Mouse (Mus musculus): ENCODE measurements at regions not wholly inside any gene's neighbourhood (a gene's known extent, or its start where the extent isn't known, plus 50 kb on each side); places are given as distances from the start of the nearest gene placed in this dataset.

DNA sequence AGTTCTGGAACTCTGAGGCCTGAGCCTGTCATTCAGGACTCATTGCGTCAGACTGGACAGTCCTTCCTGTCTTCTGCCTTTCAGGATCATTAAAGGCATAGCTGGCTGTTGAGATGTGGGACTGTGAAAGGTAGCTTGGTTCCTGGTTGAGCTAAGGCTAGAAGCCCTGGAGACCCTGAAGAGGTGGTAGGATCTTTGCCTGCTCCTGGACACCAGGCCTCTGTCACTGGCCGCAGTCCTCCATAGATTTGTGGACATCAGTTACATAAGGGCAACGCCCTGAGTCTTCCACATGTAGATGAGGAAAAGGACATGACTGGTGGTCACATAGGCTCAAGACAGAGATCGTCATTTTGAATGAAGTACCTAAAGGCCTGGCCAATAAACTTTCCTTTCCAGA is 127.9 kb downstream of the Opa1 start:
- Histone ChIP-seq H3K4me1 (no peaks in the 10 kb centered on the region), H3K27ac (no peak overlapping the region), H3K36me3 (replicated peaks) (no peaks in the 10 kb centered on the region), H3K4me3 (no peak overlapping the region), H3K27me3 (replicated peaks) (peaks cover 25% of the 10 kb centered on the region), H3K9ac (no peak overlapping the region), H3K4me2 (no peak overlapping the region), H3K9me3 (no peaks in the 10 kb centered on the region)
- ATAC-seq (replicated peaks): no peak
- 94% methylated on average over 4 of the region's 4 CpGs for WGBS

DNA sequence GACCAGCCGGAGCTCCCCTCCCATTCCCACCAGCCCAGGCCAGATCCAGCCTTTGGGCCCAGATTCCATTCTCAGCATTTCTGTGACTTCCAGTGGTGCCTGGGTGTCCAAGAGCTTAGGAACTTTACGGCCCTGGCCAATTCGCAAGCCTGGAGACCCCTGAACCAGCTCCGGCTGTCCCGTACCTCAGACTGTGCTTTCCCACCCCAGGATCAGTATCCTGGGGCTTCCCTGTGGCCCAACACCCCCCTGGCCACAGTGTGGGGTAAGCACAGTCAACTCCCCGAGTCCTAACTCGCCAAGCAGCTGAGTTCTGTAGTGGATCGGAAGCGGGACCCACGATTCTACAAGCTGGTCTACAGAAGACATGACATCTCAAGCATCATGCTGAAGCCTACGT is 128.5 kb downstream of the Opa1 start:
- H3K27me3 ChIP-seq (replicated peaks): peaks cover 32% of the 10 kb centered on the region
- no peaks in the 10 kb centered on the region for H3K4me1 ChIP-seq
- no peak overlapping the region for H3K4me3 ChIP-seq
- no peaks in the 10 kb centered on the region for H3K36me3 ChIP-seq (replicated peaks)
- H3K27ac ChIP-seq: no peak overlapping the region
- no peaks in the 10 kb centered on the region for H3K9me3 ChIP-seq
- WGBS: 96% methylated on average over 11 of the region's 11 CpGs
- no peak overlapping the region for H3K9ac ChIP-seq
- no peak overlapping the region for H3K4me2 ChIP-seq
- no peak for ATAC-seq (replicated peaks)

DNA sequence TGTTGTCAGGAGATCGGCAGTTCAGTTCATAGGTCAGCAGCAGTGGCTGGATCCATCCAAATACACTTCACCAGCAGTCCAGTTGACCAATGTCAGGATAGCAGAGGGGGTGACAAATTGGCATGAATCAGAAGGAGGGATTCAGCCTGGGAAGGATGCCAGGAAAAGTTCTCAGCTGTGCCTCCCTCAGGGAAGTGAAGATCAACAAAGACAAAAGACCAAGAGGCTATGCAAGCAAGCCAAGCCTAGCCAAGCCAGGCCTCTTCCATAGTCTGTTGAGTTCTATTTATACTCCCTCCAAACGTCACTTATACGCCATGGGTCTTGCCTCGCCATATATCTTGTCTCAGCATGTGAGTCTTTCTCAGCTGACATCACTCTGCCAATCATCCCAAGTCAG is 129.9 kb downstream of the Opa1 start:
- Histone ChIP-seq H3K27me3 (replicated peaks) (peaks cover 39% of the 10 kb centered on the region), H3K36me3 (replicated peaks) (no peaks in the 10 kb centered on the region), H3K4me2 (no peak overlapping the region), H3K27ac (no peak overlapping the region), H3K9me3 (no peaks in the 10 kb centered on the region), H3K4me1 (no peaks in the 10 kb centered on the region), H3K4me3 (no peak overlapping the region), H3K9ac (no peak overlapping the region)
- no peak for ATAC-seq (replicated peaks)
- WGBS: 83% methylated on average over 4 of the region's 4 CpGs

DNA sequence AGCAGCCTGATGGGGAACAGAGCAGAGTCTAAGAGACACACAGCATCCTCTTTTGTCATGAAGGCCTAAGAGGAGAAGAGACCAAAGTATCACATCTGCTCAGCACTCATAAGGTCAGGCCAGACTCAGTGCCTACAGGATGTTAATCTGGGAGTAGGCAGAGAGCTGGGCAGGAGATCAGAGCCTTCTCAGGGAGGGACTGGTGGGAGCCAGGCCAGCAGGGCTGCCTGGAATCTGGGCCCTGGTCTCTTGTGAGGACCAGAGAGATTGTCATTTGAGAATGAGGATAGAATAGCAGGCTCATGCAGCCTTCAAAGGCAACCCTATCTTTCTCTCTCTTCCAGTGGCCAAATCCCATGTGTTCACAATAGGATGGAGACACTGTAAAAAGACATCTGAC is 132.3 kb downstream of the Opa1 start:
- Histone ChIP-seq H3K27ac (no peak overlapping the region), H3K4me3 (no peak overlapping the region), H3K27me3 (replicated peaks) (peaks cover 42% of the 10 kb centered on the region)

DNA sequence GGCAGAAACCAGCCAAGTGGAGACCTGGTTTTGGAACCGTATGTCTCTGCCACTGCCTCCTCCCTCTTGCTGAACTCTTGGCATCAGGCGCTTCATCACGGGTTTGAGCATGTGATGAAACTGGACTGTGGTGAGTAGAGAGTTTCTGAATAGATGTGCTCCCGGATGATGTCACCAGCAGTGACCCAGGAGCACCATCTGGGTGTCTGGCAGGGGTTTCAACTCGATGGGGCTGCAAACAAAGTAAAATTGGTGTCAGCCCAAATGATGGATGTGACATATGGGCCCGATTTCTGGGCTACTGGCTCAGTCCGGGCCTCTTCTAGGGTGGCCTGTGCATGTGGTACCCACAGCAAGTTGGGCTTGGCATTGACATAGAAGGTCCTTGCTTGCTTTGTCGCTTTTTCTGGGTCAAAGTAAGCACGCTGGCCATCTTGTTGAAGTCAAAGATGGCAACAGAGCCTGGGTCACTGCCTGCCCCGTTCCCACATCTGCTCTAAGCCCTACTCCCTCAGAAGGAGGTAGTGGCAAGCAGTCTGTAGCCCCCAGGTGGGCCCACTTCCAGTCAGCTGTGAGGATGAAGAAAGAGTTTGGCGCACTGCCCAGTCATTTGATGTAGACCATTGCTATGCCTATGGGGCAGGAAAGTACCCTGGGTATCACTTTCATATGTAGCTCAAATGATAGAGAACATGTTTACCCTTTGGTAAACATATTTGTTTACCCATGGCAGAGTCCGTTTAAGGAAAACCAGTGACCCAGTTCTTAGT is 133.0 kb downstream of the Opa1 start:
- Histone ChIP-seq H3K27ac (no peak overlapping the region), H3K36me3 (replicated peaks) (no peaks in the 10 kb centered on the region), H3K4me2 (no peak overlapping the region), H3K4me3 (no peak overlapping the region), H3K4me1 (no peaks in the 10 kb centered on the region), H3K9ac (no peak overlapping the region), H3K27me3 (replicated peaks) (peaks cover 47% of the 10 kb centered on the region), H3K9me3 (no peaks in the 10 kb centered on the region)
- WGBS: 84% methylated on average over 12 of the region's 12 CpGs
- ATAC-seq (replicated peaks): no peak

More for the DNA sequence above, 132.3 kb downstream of the Opa1 start:
- Histone ChIP-seq H3K4me1 (no peaks in the 10 kb centered on the region), H3K9ac (no peak overlapping the region), H3K4me2 (no peak overlapping the region), H3K36me3 (replicated peaks) (no peaks in the 10 kb centered on the region), H3K9me3 (no peaks in the 10 kb centered on the region)
- no peak for ATAC-seq (replicated peaks)

DNA sequence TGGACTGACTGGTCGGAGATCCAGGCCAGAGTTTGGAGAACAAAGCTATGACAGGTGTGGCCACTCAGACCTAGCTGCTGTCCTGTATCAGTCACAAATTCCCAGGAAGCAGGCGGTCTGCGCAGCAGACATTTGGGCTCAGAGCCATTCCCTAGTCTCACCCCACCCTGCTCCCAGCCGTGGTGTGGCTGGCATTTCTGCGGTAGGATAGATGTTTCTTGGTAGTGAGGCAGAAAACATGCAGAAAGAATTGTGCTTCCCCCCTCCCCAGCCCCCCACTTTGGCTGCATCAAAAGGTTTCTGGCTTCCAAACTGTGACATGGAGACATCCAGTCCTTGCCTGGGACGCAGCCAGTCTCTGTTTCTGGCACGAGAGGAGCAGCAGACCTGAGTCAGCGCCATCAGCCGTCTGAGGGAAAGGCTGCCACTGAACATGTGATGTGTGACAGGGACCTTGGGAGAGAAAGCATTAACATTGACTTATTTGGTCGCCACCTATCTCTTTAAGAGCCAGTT is 135.5 kb downstream of the Opa1 start:
- WGBS: 68% methylated on average over 10 of the region's 10 CpGs
- Histone ChIP-seq H3K27ac (no peak overlapping the region), H3K9ac (no peak overlapping the region), H3K9me3 (no peaks in the 10 kb centered on the region), H3K4me1 (peaks cover 3% of the 10 kb centered on the region; the same call in 1 of the 2 replicates), H3K4me3 (no peak overlapping the region), H3K4me2 (no peak overlapping the region), H3K36me3 (replicated peaks) (no peaks in the 10 kb centered on the region), H3K27me3 (replicated peaks) (peaks cover 61% of the 10 kb centered on the region)
- ATAC-seq (replicated peaks): no peak

DNA sequence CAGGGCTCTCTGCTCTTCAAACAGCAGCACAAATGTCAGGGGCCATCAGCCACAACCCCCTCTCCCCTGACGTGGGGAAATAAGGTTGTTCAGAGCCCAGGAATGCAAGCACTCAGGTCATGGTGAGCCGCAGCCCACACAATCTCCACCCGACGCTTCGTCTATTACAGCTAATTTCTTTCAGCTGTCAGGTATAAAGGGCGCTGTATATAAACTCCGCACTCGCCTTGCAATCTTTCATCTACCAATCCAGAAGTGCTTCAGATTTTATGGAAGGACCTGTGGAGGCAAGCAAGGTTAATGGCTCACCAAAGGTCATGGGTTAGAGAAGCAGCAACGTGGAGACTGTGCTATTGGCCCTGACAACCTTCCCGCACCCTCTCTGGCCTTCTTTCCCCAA is 139.8 kb downstream of the Opa1 start:
- peaks cover 72% of the 10 kb centered on the region for H3K27me3 ChIP-seq (replicated peaks)
- ATAC-seq (replicated peaks): no peak
- WGBS: 69% methylated on average over 10 of the region's 10 CpGs

DNA sequence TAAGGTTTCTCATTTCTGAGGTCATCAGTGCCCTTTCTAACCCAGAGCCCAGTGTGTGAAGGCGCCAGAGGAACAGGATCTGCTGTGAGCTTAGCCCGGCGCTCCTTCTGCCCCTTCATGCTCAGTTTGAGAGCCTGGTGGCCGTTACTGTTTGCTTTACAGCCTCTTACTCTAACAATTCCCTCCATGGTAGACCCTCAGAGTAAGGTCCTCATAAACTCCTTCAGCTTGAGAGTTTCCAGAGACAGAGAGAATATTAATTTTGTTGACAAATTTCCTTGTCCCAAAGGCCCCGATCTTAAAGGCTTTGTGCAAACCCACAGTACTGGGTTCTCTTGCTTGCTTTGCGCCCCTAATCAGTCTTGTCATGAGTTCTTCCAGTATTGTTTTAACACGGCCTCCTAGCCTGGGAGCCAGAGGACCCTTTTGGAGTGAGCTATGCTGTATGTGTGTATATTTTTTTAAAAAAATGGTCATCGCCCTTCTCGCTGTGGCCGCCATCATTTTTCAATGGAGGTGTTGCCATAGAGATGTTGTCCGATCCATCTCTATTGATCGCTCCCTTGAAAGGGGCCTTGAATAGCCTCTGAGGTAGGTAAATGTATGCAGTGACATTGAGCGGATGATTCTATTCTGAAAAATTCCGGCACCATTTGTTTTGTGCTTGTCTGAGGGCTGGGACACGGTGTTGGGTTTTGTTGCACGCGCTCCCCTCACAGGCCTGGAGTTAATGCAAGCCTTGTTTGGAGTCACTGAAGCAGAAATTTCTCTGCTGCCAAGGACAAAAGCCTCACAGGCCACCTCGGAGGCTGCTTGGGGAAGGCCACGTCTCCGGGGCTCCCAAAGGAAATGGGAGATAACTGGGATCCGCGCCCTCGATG is 140.7 kb downstream of the Opa1 start:
- no peaks in the 10 kb centered on the region for H3K9me3 ChIP-seq
- H3K9ac ChIP-seq: no peak overlapping the region
- peak; percentile 70 for ATAC-seq (replicated peaks)
- peaks cover 72% of the 10 kb centered on the region for H3K27me3 ChIP-seq (replicated peaks)
- no peak overlapping the region for H3K4me3 ChIP-seq
- peak overlapping the region; percentile 15; the same call in 1 of the 2 replicates for H3K4me2 ChIP-seq
- no peak overlapping the region for H3K27ac ChIP-seq
- H3K36me3 ChIP-seq (replicated peaks): no peaks in the 10 kb centered on the region
- 21% methylated on average over 23 of the region's 23 CpGs for WGBS
- peaks cover 11% of the 10 kb centered on the region for H3K4me1 ChIP-seq

More for the DNA sequence above, 139.8 kb downstream of the Opa1 start:
- no peaks in the 10 kb centered on the region for H3K9me3 ChIP-seq
- no peak overlapping the region for H3K9ac ChIP-seq
- peaks cover 11% of the 10 kb centered on the region for H3K4me1 ChIP-seq
- no peak overlapping the region for H3K4me2 ChIP-seq
- no peak overlapping the region for H3K4me3 ChIP-seq
- no peak overlapping the region for H3K27ac ChIP-seq
- no peaks in the 10 kb centered on the region for H3K36me3 ChIP-seq (replicated peaks)

DNA sequence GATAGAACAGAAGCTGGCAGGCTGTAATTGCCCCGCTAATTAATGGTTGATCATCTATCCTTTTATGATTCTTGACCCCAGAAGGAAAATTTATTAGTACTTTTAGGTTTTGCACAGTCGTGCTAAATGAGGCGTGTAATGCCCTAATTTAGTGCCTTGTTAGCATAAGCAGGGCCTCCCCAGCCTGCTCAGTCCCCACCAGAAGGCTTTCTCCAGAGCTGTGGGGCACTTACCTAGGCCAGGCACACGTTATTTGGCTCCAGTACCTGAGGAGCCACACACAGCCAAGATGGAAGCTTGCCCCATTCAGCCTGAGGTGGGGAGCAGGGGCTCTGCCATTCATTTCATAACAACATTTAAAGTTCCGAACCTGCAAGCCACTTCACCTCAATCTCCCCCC is 146.0 kb downstream of the Opa1 start:
- H3K4me2 ChIP-seq: no peak overlapping the region
- H3K27ac ChIP-seq: no peak overlapping the region
- H3K27me3 ChIP-seq (replicated peaks): peaks cover 87% of the 10 kb centered on the region
- H3K4me1 ChIP-seq: peaks cover 4% of the 10 kb centered on the region
- H3K9me3 ChIP-seq: no peaks in the 10 kb centered on the region
- no peak overlapping the region for H3K4me3 ChIP-seq
- no peaks in the 10 kb centered on the region for H3K36me3 ChIP-seq (replicated peaks)
- no peak for ATAC-seq (replicated peaks)
- WGBS: 65% methylated on average over 5 of the region's 5 CpGs
- no peak overlapping the region for H3K9ac ChIP-seq

DNA sequence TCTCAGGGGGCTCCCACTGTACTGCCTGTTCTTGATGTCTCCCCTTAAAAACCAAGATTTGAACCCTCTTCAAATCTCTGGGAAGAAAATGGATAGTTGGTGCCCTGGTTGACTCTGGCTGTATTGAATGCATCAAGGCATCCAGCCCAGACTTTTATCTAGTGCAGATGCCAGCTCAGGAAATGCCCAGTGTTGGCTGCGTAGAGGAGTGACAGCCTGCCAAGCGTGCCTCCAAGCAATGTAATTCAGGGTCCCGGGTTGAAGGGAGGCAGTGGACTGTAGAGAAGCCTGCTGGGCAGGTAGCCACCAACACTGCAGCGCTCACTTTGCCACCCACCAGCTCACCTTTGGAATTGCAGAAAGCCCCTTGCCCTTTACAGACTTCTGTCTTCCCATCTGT is 146.4 kb downstream of the Opa1 start:
- H3K4me3 ChIP-seq: no peak overlapping the region
- H3K9ac ChIP-seq: no peak overlapping the region
- ATAC-seq (replicated peaks): no peak
- no peak overlapping the region for H3K4me2 ChIP-seq
- WGBS: 58% methylated on average over 4 of the region's 4 CpGs
- no peak overlapping the region for H3K27ac ChIP-seq
- no peaks in the 10 kb centered on the region for H3K36me3 ChIP-seq (replicated peaks)
- H3K4me1 ChIP-seq: no peaks in the 10 kb centered on the region; the same call in 1 of the 2 replicates
- H3K27me3 ChIP-seq (replicated peaks): peaks cover 87% of the 10 kb centered on the region
- H3K9me3 ChIP-seq: no peaks in the 10 kb centered on the region

DNA sequence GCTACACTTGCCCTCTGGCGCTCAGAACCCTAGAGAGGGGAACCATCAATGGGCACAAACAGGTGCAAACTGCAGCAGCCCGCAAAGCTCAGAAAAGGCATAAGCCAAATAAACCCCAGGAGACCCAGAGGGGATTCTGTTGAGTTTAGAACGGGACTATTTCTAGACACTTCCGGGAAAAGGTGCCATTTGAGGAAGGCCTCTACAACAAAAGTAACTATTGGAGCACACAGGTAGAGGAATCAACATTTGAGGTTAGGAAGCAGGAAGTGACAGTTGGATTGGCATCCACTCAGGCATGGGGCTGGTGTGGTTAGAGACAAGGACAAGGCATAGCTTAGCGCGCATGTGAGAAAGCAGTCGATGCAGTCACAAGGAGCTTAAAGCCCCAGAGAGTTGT is 148.3 kb downstream of the Opa1 start:
- H3K27ac ChIP-seq: no peak overlapping the region
- no peak for ATAC-seq (replicated peaks)
- H3K9me3 ChIP-seq: no peaks in the 10 kb centered on the region
- no peak overlapping the region for H3K4me3 ChIP-seq
- no peak overlapping the region for H3K9ac ChIP-seq
- H3K4me2 ChIP-seq: no peak overlapping the region
- no peaks in the 10 kb centered on the region for H3K4me1 ChIP-seq
- H3K27me3 ChIP-seq (replicated peaks): peaks cover 87% of the 10 kb centered on the region
- 85% methylated on average over 7 of the region's 7 CpGs for WGBS
- no peaks in the 10 kb centered on the region for H3K36me3 ChIP-seq (replicated peaks)

DNA sequence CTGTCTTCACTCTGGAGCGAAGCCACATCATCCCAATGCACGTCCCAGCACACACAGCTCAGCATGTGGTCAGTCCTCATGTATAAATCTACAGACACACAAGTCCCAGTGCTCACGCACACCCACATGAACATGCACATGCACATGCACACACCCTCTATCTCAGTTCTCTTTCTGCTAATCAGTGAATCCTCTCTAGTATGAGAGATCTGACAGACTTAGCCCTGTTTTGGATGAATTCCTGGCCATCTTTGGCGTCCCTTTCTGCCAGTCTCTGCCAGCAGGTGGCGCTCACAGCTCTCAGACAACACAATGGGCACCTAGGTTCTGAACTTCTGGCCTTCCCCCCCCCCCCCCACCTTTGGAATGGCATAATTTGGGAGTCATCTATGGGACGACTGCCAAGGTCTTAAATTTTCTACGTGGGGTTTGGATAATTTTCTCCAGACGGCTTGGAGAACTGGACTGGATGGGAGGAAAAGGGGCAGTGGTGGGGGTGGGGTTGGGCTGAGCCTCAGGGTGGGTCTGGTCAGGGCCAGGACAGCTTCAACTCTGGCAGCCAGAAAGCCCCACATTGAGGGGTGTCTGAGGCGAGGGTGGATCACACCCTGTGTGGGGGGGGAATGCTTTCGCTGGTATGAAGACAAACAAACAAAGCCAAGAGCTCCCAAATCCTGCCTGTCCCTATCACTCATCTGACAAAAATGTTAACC is 149.8 kb downstream of the Opa1 start:
- no peaks in the 10 kb centered on the region for H3K4me1 ChIP-seq
- ATAC-seq (replicated peaks): peak; percentile 76
- no peak overlapping the region for H3K4me3 ChIP-seq
- H3K27me3 ChIP-seq (replicated peaks): peaks cover 87% of the 10 kb centered on the region
- no peak overlapping the region for H3K4me2 ChIP-seq
- H3K9ac ChIP-seq: no peak overlapping the region
- 22% methylated on average over 10 of the region's 10 CpGs for WGBS
- H3K27ac ChIP-seq: no peak overlapping the region
- H3K9me3 ChIP-seq: no peaks in the 10 kb centered on the region
- no peaks in the 10 kb centered on the region for H3K36me3 ChIP-seq (replicated peaks)
